Comparison of ENCODE assay signal across 14 mouse cellular contexts in genomic region chr2:157065879-157066226, GRCm38 (mm10). TPM values are rescaled to one million over a fixed set of nuclear protein-coding genes. Genes with fewer than 3 reads are reported as not detected.
DNase-seq lines count a peak whose midpoint lies in the region; ATAC-seq and TF ChIP-seq lines count a peak whose summit lies in the region.
"Had no signal": no experiment of that assay in that cellular context is flagged by ENCODE, and none has a peak within 500 bp of the region (broad histone marks: within the 10 kb centered on the region; RNA-seq: fewer than 3 reads in every experiment).

No protein-coding gene starts in this region.

- H3K4me2 ChIP-seq in kidney, postnatal 0 days (ENCODE audit: low read length), result no peak overlapping the region
- H3K4me2 ChIP-seq in heart, embryonic 11.5 days, result no peak overlapping the region
- H3K4me2 ChIP-seq: forebrain, embryonic 12.5 days; hindbrain, embryonic 13.5 days had no signal

- H3K9me3 ChIP-seq in kidney, postnatal 0 days (replicated peaks; ENCODE audit: low read length), result no peaks in the 10 kb centered on the region
- no peaks in the 10 kb centered on the region for H3K9me3 ChIP-seq in heart, embryonic 11.5 days (replicated peaks; ENCODE audit: control insufficient read depth, low read length)
- H3K9me3 ChIP-seq: forebrain, embryonic 12.5 days; hindbrain, embryonic 13.5 days had no signal

- H3K4me3 ChIP-seq in kidney, postnatal 0 days (replicated peaks; ENCODE audit: low read depth, low read length), result no peak overlapping the region
- H3K4me3 ChIP-seq in heart, embryonic 11.5 days (ENCODE audit: low read depth, low read length), result no peak overlapping the region
- no peak overlapping the region for H3K4me3 ChIP-seq in olfactory bulb, adult 2 months (ENCODE audit: insufficient read depth, low read depth, low read length)
- H3K4me3 ChIP-seq: forebrain, embryonic 12.5 days; hindbrain, embryonic 13.5 days; left cerebral cortex, adult 2 months had no signal

- no peaks in the 10 kb centered on the region for H3K36me3 ChIP-seq in kidney, postnatal 0 days (ENCODE audit: insufficient read depth, low read length)
- no peaks in the 10 kb centered on the region for H3K36me3 ChIP-seq in heart, embryonic 11.5 days (ENCODE audit: control insufficient read depth, insufficient read depth, low read length)

- ATAC-seq in kidney, postnatal 0 days (replicated peaks; ENCODE audit: low FRiP score, low read depth), result no peak
- no peak for ATAC-seq in heart, embryonic 11.5 days (replicated peaks; ENCODE audit: insufficient number of reproducible peaks, low FRiP score, low TSS enrichment)
- ATAC-seq in activated CD4-positive, CD25-positive, alpha-beta regulatory T cell, adult 4 months, result no peak

- H3K27me3 ChIP-seq in kidney, postnatal 0 days (ENCODE audit: insufficient read depth, low read length), result no peaks in the 10 kb centered on the region
- H3K27me3 ChIP-seq in heart, embryonic 11.5 days (ENCODE audit: control insufficient read depth, insufficient read depth, low read length), result no peaks in the 10 kb centered on the region
- H3K27me3 ChIP-seq: forebrain, embryonic 12.5 days; hindbrain, embryonic 13.5 days had no signal

- WGBS in kidney, postnatal 0 days, result 61% methylated on average over 7 of the region's 7 CpGs
- WGBS in heart, embryonic 11.5 days (ENCODE audit: insufficient replicate concordance), result 38% methylated on average over 7 of the region's 7 CpGs
- WGBS in olfactory bulb, adult 2 months, result 26% methylated on average over 7 of the region's 7 CpGs

- no peak overlapping the region for H3K9ac ChIP-seq in kidney, postnatal 0 days (ENCODE audit: low read depth, low read length)
- no peak overlapping the region for H3K9ac ChIP-seq in heart, embryonic 11.5 days (ENCODE audit: low read depth, low read length)
- H3K9ac ChIP-seq: forebrain, embryonic 12.5 days had no signal

- peak; percentile 56 for DNase-seq in cerebellum, adult 11-12 months
- DNase-seq in cerebellum, postnatal 36 days, result no peak
- DNase-seq in kidney, postnatal 0 days (ENCODE audit: low spot score), result no peak
- DNase-seq in kidney, postnatal 14 days, result no peak
- no peak for DNase-seq in layer of hippocampus, adult 8-10 months (ENCODE audit: low spot score in 2 of 2)

- TF ChIP-seq POLR2A in olfactory bulb, adult 2 months (IDR thresholded peaks at IDR 0.05; ENCODE audit: insufficient read depth, low read depth, low read length), result no peak

- TF ChIP-seq CTCF in kidney, postnatal 0 days (IDR thresholded peaks at IDR 0.05; ENCODE audit: low read depth), result no peak
- no peak for TF ChIP-seq CTCF in olfactory bulb, adult 2 months (IDR thresholded peaks at IDR 0.05; ENCODE audit: insufficient read depth, low read depth, low read length)

- peak overlapping the region; percentile 25; the same call in 1 of the 2 replicates for H3K27ac ChIP-seq in kidney, postnatal 0 days
- peak overlapping the region; percentile 65 for H3K27ac ChIP-seq in heart, embryonic 11.5 days (ENCODE audit: low read depth, low read length)
- H3K27ac ChIP-seq in olfactory bulb, adult 2 months (ENCODE audit: insufficient read depth, low read depth, low read length), result 0 out of 2 replicates have a peak overlapping the region, but pooled peaks have one; percentile 7
- H3K27ac ChIP-seq: forebrain, embryonic 12.5 days had no signal

- peaks cover 26% of the 10 kb centered on the region for H3K4me1 ChIP-seq in kidney, postnatal 0 days (replicated peaks; ENCODE audit: insufficient read depth, low read length)
- H3K4me1 ChIP-seq in heart, embryonic 11.5 days (ENCODE audit: control insufficient read depth, insufficient read depth, low read length), result peaks cover 60% of the 10 kb centered on the region
- H3K4me1 ChIP-seq in olfactory bulb, adult 2 months (ENCODE audit: control insufficient read depth, insufficient read depth, low read length), result peaks cover 67% of the 10 kb centered on the region

RNA-seq across cellular contexts. Expression of gene Soga1, which starts 13.2 kb away (rescaled TPM):
- 1.3 and 1.8 TPM in 2 replicates for polyA plus RNA-seq in kidney, postnatal 0 days (2015; fragmentation: Nextera tagmentation; extraction: Ambion mirVana)
- 3.4 and 3.6 TPM in 2 replicates for polyA plus RNA-seq in heart, embryonic 11.5 days (2014; fragmentation: Nextera tagmentation; extraction: Ambion mirVana)
- polyA plus RNA-seq in olfactory bulb, adult 2 months (2012; ENCODE audit: insufficient read depth, insufficient read length, low replicate concordance, missing spikeins), result not detected in 2 replicates
- under 1 TPM in 1 of 2 experiments, not detected in 1; 0.05 TPM for polyA plus RNA-seq in activated CD4-positive, CD25-positive, alpha-beta regulatory T cell, adult 4 months (2017; shearing (Covaris generic))
- total RNA-seq in layer of hippocampus, adult 8-10 months (2022), result 10 to 100 TPM; 30.9 to 38.3 (median 34.4) TPM

RNA-seq across cellular contexts. Expression of gene Tldc2, which starts 21.0 kb away (rescaled TPM):
- 2.2 and 2.5 TPM in 2 replicates for polyA plus RNA-seq in kidney, postnatal 0 days (2015; fragmentation: Nextera tagmentation; extraction: Ambion mirVana)
- polyA plus RNA-seq in heart, embryonic 11.5 days (2014; fragmentation: Nextera tagmentation; extraction: Ambion mirVana), result 0.26 TPM in 1 of 2 replicates, not detected in the other
- not detected in 2 replicates for polyA plus RNA-seq in olfactory bulb, adult 2 months (2012; ENCODE audit: insufficient read depth, insufficient read length, low replicate concordance, missing spikeins)
- not detected for polyA plus RNA-seq in activated CD4-positive, CD25-positive, alpha-beta regulatory T cell, adult 4 months (2017; shearing (Covaris generic))
- not detected for total RNA-seq in layer of hippocampus, adult 8-10 months (2022)
- total RNA-seq: left cerebral cortex, adult 2 months had no signal
- polyA plus RNA-seq: C2C12; forebrain, embryonic 12.5 days; hindbrain, embryonic 13.5 days; neural tube, embryonic 14.5 days; spleen, adult 2 months had no signal

RNA-seq across cellular contexts. Expression of gene Dsn1, which starts 58.9 kb away (rescaled TPM):
- polyA plus RNA-seq in kidney, postnatal 0 days (2015; fragmentation: Nextera tagmentation; extraction: Ambion mirVana), result 20.4 and 23.2 TPM in 2 replicates
- polyA plus RNA-seq in heart, embryonic 11.5 days (2014; fragmentation: Nextera tagmentation; extraction: Ambion mirVana), result 38.4 and 48.4 TPM in 2 replicates
- not detected in 2 replicates for polyA plus RNA-seq in olfactory bulb, adult 2 months (2012; ENCODE audit: insufficient read depth, insufficient read length, low replicate concordance, missing spikeins)
- polyA plus RNA-seq in activated CD4-positive, CD25-positive, alpha-beta regulatory T cell, adult 4 months (2017; shearing (Covaris generic)), result 10 to 100 TPM; 16.0 to 17.1 TPM
- total RNA-seq in layer of hippocampus, adult 8-10 months (2022), result 1 to 10 TPM; 4.5 to 6.3 (median 5.3) TPM

Comparison
In these comparisons a context has a peak if more than half of its experiments do, and no peak if none do; other contexts are left out.
1. H3K27ac ChIP-seq: peak in every context shown above with its lines; median percentile 65 in heart, embryonic 11.5 days; 25 in kidney, postnatal 0 days; 7 in olfactory bulb, adult 2 months.
2. RNA of gene Dsn1, which starts 58.9 kb away (polyA plus RNA-seq): 38.4 to 48.4 TPM in heart, embryonic 11.5 days, 20.4 to 23.2 TPM in kidney, postnatal 0 days and 16.0 to 17.1 TPM in activated CD4-positive, CD25-positive, alpha-beta regulatory T cell, adult 4 months; not detected in olfactory bulb, adult 2 months; every median in the first group is over 10 times any median in the second.